Mouse (Mus musculus): Measurements from ENCODE around the gene Xlr3a.
"Not testable (repeated sequence)": the region's sequence is repeated elsewhere in the genome, so short reads cannot be mapped to it uniquely, and the experiment has no call there.

Xlr3a gene

GRCm38 (mm10) chrX:73096941-73097508, at the start of gene Xlr3a:
Gene Xlr3a, minus strand, starts transcription at chrX:73097095.
- CTCF ChIA-PET = not testable (repeated sequence)

GRCm38 (mm10) chrX:73143218-73143618, 46.3 kb upstream of the Xlr3a start:
- CTCF ChIA-PET = not testable (repeated sequence)

- CTCF ChIA-PET = not testable (repeated sequence)
Measured at GRCm38 (mm10) chrX:73122859-73123829, 26.2 kb upstream of the Xlr3a start.

GRCm38 (mm10) chrX:73116747-73117146, 19.9 kb upstream of the Xlr3a start, which contains the start of gene Gm14685:
Gene Gm14685, plus strand, starts transcription at chrX:73117047.
- CTCF ChIA-PET = not testable (repeated sequence)

- CTCF ChIA-PET = not testable (repeated sequence)
Measured at GRCm38 (mm10) chrX:73082267-73083055, 14.4 kb downstream of the Xlr3a start, which contains the start of gene Xlr4a. Gene Xlr4a, minus strand, starts transcription at chrX:73082478.

- CTCF ChIA-PET = not testable (repeated sequence)
Measured at GRCm38 (mm10) chrX:73066765-73067312, 30.1 kb downstream of the Xlr3a start.

GRCm38 (mm10) chrX:73064415-73064793, 32.5 kb downstream of the Xlr3a start, which contains the start of gene Pnma3:
Gene Pnma3, plus strand, starts transcription at chrX:73064787.
- CTCF ChIA-PET = no interaction called here

GRCm38 (mm10) chrX:73063512-73064414, 33.1 kb downstream of the Xlr3a start:
- CTCF ChIA-PET = no interaction called here

GRCm38 (mm10) chrX:73062323-73062722, 34.6 kb downstream of the Xlr3a start:
- CTCF ChIA-PET = no interaction called here

GRCm38 (mm10) chrX:73061528-73061927, 35.4 kb downstream of the Xlr3a start:
- CTCF ChIA-PET = no interaction called here

GRCm38 (mm10) chrX:73053860-73054563, 42.9 kb downstream of the Xlr3a start:
- CTCF ChIA-PET = interaction anchor here (0.6 kb wide), 1 partner anchor 639 kb away, joined by 4 read pairs; no protein-coding TSS in a partner anchor

GRCm38 (mm10) chrX:73039666-73040065, 57.2 kb downstream of the Xlr3a start:
- CTCF ChIA-PET = no interaction called here

GRCm38 (mm10) chrX:73038831-73039230, 58.1 kb downstream of the Xlr3a start:
- CTCF ChIA-PET = no interaction called here

GRCm38 (mm10) chrX:73037003-73037402, 59.9 kb downstream of the Xlr3a start, which contains the start of gene Pnma5:
Gene Pnma5, minus strand, starts transcription at chrX:73037103.
- CTCF ChIA-PET = no interaction called here

Data from spleen, embryonic (tissue).